Mouse (Mus musculus) thymus, postnatal 10 days (tissue): ENCODE measurements around the gene Ugt1a2.

Source experiments
- DNase-seq, 2 experiments: peaks; one replicate each; pipeline ENCODE4 v3.0.0; 2021; ENCODE audit warnings: low spot score in 2 of 2

Gene Ugt1a2

GRCm38 (mm10) chr1:88256886-88257663, 56.7 kb downstream of the Ugt1a2 start:
- DNase-seq, result no peak

GRCm38 (mm10) chr1:88257681-88258080, 57.3 kb downstream of the Ugt1a2 start:
- DNase-seq, result no peak

- no peak for DNase-seq
These were observed 58.0 kb downstream of the Ugt1a2 start for GRCm38 (mm10) chr1:88258361-88258760.

- DNase-seq, result no peak
These were observed 58.7 kb downstream of the Ugt1a2 start for GRCm38 (mm10) chr1:88258881-88259642.

GRCm38 (mm10) chr1:88259643-88260024, 59.2 kb downstream of the Ugt1a2 start:
- DNase-seq, result no peak

GRCm38 (mm10) chr1:88260114-88260513, 59.7 kb downstream of the Ugt1a2 start:
- no peak for DNase-seq

- DNase-seq, result no peak
These were observed 60.4 kb downstream of the Ugt1a2 start for GRCm38 (mm10) chr1:88260604-88261377.

GRCm38 (mm10) chr1:88261706-88262105, 61.3 kb downstream of the Ugt1a2 start:
- DNase-seq, result no peak

GRCm38 (mm10) chr1:88262255-88262654, 61.9 kb downstream of the Ugt1a2 start:
- no peak for DNase-seq

- no peak for DNase-seq
These were observed 62.6 kb downstream of the Ugt1a2 start for GRCm38 (mm10) chr1:88262961-88263360.

GRCm38 (mm10) chr1:88263778-88264177, 63.4 kb downstream of the Ugt1a2 start:
- no peak for DNase-seq

GRCm38 (mm10) chr1:88264237-88264868, 64.0 kb downstream of the Ugt1a2 start:
- no peak for DNase-seq

GRCm38 (mm10) chr1:88264869-88265240, 64.5 kb downstream of the Ugt1a2 start:
- DNase-seq, result no peak

- no peak for DNase-seq
These were observed 65.7 kb downstream of the Ugt1a2 start for GRCm38 (mm10) chr1:88266123-88266522.

GRCm38 (mm10) chr1:88267489-88267888, 67.1 kb downstream of the Ugt1a2 start:
- DNase-seq, result no peak

GRCm38 (mm10) chr1:88268070-88268469, 67.7 kb downstream of the Ugt1a2 start:
- DNase-seq, result no peak
